ENCODE assay signal across 21 mouse cellular contexts in the genomic region with DNA sequence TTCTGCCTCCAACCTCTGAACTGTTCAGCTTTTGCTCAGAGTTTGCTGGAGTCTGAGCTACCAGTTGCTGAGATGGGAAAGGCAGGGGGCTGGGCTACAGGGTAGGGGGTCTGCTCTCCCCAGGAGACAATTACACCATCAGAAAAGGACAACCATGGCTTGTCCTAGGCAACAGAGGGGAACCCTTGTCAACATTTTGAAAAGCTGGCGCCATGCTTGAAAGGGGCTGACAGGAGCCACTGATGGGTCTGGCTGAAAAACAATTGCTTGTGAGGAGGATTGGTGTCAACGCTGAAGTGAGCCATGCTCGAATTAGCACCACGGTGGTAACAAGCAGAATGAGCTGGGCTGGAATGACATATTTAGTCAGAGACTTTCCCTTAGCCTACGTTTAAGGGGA.
DNase-seq lines count a peak whose midpoint lies in the region; ATAC-seq lines count a peak whose summit lies in the region.
"Had no signal": no experiment of that assay in that cellular context is flagged by ENCODE, and none has a peak within 500 bp of the region (broad histone marks: within the 10 kb centered on the region; RNA-seq: fewer than 3 reads in every experiment).

No protein-coding gene starts in this region.

- no peak overlapping the region for H3K9ac ChIP-seq in midbrain, embryonic 12.5 days (replicated peaks)
- H3K9ac ChIP-seq in midbrain, embryonic 15.5 days, result no peak overlapping the region
- H3K9ac ChIP-seq in hindbrain, embryonic 14.5 days, result no peak overlapping the region
- H3K9ac ChIP-seq: embryonic facial prominence, embryonic 15.5 days; intestine, embryonic 15.5 days; neural tube, embryonic 15.5 days had no signal

- WGBS in midbrain, embryonic 12.5 days, result 21% methylated on average over 5 of the region's 5 CpGs
- WGBS in midbrain, embryonic 15.5 days, result 21% methylated on average over 5 of the region's 5 CpGs
- WGBS in hindbrain, embryonic 14.5 days, result 10% methylated on average over 5 of the region's 5 CpGs

- peak; percentile 72; the same call in 1 of the 2 replicates for ATAC-seq in midbrain, embryonic 12.5 days (ENCODE audit: low FRiP score, low read depth)
- no peak for ATAC-seq in midbrain, embryonic 15.5 days (replicated peaks)
- ATAC-seq in hindbrain, embryonic 14.5 days (ENCODE audit: low FRiP score), result peak; percentile 27; the same call in 1 of the 2 replicates
- ATAC-seq: CD4-positive, CD25-positive, alpha-beta regulatory T cell, adult 4 months; intestine, embryonic 15.5 days; Patski had no signal

- peak; percentile 14 for DNase-seq in embryo, embryonic 11 days
- no peak for DNase-seq in embryo, embryonic 10.5 days (ENCODE audit: low spot score)
- no peak for DNase-seq in hindbrain, embryonic 14.5 days (ENCODE audit: low spot score)
- no peak for DNase-seq in gastrocnemius, adult 8-10 months (ENCODE audit: low spot score in 2 of 2)
- no peak for DNase-seq in spleen, adult 18-20 months
- DNase-seq in thymus, postnatal 4 days, result no peak
- DNase-seq: adrenal gland, adult 8-10 months; cerebellum, adult 9-10 months; gastrocnemius, adult 2 months; heart, adult 18-20 months; heart, postnatal 36 days; lung, adult 2 months; thymus, postnatal 25 days had no signal

- peaks cover 24% of the 10 kb centered on the region for H3K4me1 ChIP-seq in midbrain, embryonic 12.5 days
- H3K4me1 ChIP-seq in midbrain, embryonic 15.5 days, result peaks cover 8% of the 10 kb centered on the region; the same call in 1 of the 2 replicates
- no peaks in the 10 kb centered on the region for H3K4me1 ChIP-seq in hindbrain, embryonic 14.5 days (replicated peaks; ENCODE audit: control insufficient read depth, insufficient read depth, low read length)
- H3K4me1 ChIP-seq: intestine, embryonic 15.5 days had no signal

- H3K27me3 ChIP-seq in midbrain, embryonic 12.5 days, result peaks cover 12% of the 10 kb centered on the region
- H3K27me3 ChIP-seq in midbrain, embryonic 15.5 days (replicated peaks), result no peaks in the 10 kb centered on the region
- H3K27me3 ChIP-seq in hindbrain, embryonic 14.5 days (ENCODE audit: control insufficient read depth, insufficient read depth, low read length), result no peaks in the 10 kb centered on the region
- H3K27me3 ChIP-seq: embryonic facial prominence, embryonic 15.5 days; intestine, embryonic 15.5 days; neural tube, embryonic 15.5 days; Patski had no signal

- no peaks in the 10 kb centered on the region for H3K9me3 ChIP-seq in midbrain, embryonic 12.5 days
- no peaks in the 10 kb centered on the region for H3K9me3 ChIP-seq in midbrain, embryonic 15.5 days
- no peaks in the 10 kb centered on the region for H3K9me3 ChIP-seq in hindbrain, embryonic 14.5 days (ENCODE audit: control insufficient read depth, low read length)
- H3K9me3 ChIP-seq: embryonic facial prominence, embryonic 15.5 days; intestine, embryonic 15.5 days; limb, embryonic 10.5 days; neural tube, embryonic 15.5 days had no signal

- H3K36me3 ChIP-seq in midbrain, embryonic 12.5 days, result no peaks in the 10 kb centered on the region
- no peaks in the 10 kb centered on the region for H3K36me3 ChIP-seq in midbrain, embryonic 15.5 days (replicated peaks)
- H3K36me3 ChIP-seq in hindbrain, embryonic 14.5 days (replicated peaks; ENCODE audit: control insufficient read depth, insufficient read depth), result no peaks in the 10 kb centered on the region
- H3K36me3 ChIP-seq: embryonic facial prominence, embryonic 15.5 days; intestine, embryonic 15.5 days; limb, embryonic 10.5 days; neural tube, embryonic 15.5 days had no signal

- H3K4me2 ChIP-seq in midbrain, embryonic 12.5 days (replicated peaks), result no peak overlapping the region
- no peak overlapping the region for H3K4me2 ChIP-seq in midbrain, embryonic 15.5 days
- no peak overlapping the region for H3K4me2 ChIP-seq in hindbrain, embryonic 14.5 days (replicated peaks)
- H3K4me2 ChIP-seq: embryonic facial prominence, embryonic 15.5 days; intestine, embryonic 15.5 days; neural tube, embryonic 15.5 days had no signal

- no peak overlapping the region for H3K4me3 ChIP-seq in midbrain, embryonic 12.5 days
- no peak overlapping the region for H3K4me3 ChIP-seq in midbrain, embryonic 15.5 days
- no peak overlapping the region for H3K4me3 ChIP-seq in hindbrain, embryonic 14.5 days (replicated peaks; ENCODE audit: low read length)
- H3K4me3 ChIP-seq: embryonic facial prominence, embryonic 15.5 days; gastrocnemius, adult 2 months; intestine, embryonic 15.5 days; limb, embryonic 10.5 days; neural tube, embryonic 15.5 days had no signal

- no peak overlapping the region for H3K27ac ChIP-seq in midbrain, embryonic 12.5 days (replicated peaks)
- no peak overlapping the region for H3K27ac ChIP-seq in midbrain, embryonic 15.5 days
- no peak overlapping the region for H3K27ac ChIP-seq in hindbrain, embryonic 14.5 days
- H3K27ac ChIP-seq: embryonic facial prominence, embryonic 15.5 days; gastrocnemius, adult 2 months; intestine, embryonic 15.5 days; limb, embryonic 10.5 days; neural tube, embryonic 15.5 days had no signal
